Mouse (Mus musculus) cerebellum, postnatal 10 days (tissue): ENCODE data around the gene 2700049A03Rik.
"Not testable (repeated sequence)": the region's sequence is repeated elsewhere in the genome, so short reads cannot be mapped to it uniquely, and the experiment has no call there.

Experiments
- DNase-seq, 2 experiments: peaks; one replicate each; pipeline ENCODE4 v3.0.0; 2021; ENCODE audit warnings: mixed read lengths in 2 of 2

2700049A03Rik gene

DNA sequence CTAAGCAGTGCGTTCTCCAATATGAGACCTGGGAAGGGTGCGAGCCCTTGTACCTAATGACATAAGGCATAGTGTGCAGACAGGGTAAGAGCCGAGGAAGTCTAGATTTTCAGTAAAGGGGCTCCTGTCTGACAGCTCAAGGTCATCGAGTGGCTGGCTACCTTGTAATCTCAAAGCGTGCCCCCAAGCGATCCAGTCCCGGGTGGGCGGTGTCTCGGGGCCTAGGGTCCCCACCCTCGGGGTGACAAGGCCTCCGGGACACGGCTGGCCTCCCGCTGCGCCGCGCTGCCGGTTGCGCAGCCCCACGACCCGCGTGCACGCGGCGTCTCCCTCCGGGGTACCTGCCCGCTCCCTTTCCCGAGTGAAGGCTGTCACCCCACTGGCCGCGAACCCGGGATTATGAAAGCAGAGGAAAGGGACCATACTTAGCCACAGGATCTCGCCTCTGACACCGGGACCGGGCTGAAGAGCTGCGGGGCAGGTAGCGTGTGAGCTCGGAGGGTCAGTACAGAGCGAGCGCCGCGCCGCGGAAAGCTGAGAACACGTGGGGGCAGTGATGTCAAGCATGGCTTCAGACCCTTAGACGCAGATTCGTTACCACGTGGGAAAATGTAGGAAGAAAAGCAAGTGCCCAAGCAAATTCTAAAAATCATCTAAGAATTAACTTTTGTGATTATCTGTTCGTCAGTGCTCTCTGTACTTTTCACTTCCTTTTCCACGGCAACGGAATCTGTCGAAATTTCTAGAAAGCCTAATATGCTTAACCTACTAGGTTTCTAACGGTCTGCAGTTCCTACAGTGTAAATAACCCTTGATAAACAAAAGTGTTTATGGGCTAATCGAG is at the start of gene 2700049A03Rik, which contains the start of gene Timm9:
TSS of gene 2700049A03Rik (plus strand) at position 719 of the 844 bp plus-strand sequence.
TSS of gene Timm9 (minus strand) at position 555 of the 844 bp plus-strand sequence.
- DNase-seq, result peak; percentile 85 to 87

DNA sequence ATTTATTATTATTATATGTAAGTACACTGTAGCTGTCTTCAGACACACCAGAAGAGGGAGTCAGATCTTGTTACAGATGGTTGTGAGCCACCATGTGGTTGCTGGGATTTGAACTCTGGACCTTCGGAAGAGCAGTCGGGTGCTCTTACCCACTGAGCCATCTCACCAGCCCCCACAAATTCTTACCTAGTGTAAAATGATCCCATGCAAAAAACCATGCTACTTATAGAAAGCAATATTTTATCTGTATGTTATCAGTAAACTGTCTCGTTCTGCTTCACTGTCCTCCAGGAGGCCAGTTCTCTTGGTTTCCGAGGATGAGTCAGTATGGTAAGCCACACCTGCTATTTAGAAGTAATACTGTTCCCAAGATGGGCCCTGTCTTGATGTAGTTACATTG is 32.4 kb upstream of the 2700049A03Rik start:
- not testable (repeated sequence) for DNase-seq

- no peak for DNase-seq
Observed at GRCm38 (mm10) chr12:71107216-71107771, 29.4 kb upstream of the 2700049A03Rik start.

DNA sequence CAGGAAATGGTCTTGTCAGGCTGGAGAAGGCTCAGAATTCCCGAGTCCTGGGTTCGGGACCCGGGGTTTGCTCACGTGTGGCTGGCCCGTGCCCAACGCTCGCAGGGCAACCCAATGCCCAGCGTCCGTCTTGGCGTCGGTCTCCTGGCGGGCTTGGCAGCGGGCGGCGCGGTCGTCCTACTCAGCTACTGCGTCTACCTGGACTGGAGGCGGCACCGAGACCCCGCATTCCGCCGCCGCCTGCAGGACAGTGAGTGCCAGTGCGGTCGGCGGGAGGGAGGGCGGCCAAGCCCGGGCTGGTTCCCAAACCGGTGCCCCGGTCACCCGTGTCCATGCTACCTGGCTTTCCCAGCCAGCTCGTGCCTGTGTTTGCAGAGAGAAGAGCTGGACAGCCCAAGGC is 25.3 kb upstream of the 2700049A03Rik start, which contains the start of gene Tomm20l:
TSS of gene Tomm20l (plus strand) at position 98 of the 400 bp plus-strand sequence.
- peak; percentile 68 to 71 for DNase-seq

DNA sequence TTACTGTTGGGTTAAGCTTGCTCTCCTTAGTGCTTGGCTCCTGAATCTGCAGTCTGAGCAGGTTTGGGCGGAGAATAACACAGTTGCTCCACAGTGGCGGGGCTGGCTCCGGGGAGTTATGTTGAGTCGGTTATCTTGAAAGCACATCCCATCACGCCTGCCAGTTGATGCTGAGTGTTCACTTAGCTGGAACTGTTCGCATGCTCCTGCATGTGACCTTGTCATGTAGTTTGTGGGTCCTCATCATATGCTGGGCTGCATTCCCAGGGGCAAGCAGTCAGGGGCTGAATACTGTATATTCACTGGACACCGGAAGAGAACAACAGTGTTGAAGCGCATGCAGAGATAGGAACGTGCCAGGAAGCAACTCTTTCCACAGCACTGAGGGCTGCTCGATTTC is 23.6 kb upstream of the 2700049A03Rik start:
- no peak for DNase-seq

DNA sequence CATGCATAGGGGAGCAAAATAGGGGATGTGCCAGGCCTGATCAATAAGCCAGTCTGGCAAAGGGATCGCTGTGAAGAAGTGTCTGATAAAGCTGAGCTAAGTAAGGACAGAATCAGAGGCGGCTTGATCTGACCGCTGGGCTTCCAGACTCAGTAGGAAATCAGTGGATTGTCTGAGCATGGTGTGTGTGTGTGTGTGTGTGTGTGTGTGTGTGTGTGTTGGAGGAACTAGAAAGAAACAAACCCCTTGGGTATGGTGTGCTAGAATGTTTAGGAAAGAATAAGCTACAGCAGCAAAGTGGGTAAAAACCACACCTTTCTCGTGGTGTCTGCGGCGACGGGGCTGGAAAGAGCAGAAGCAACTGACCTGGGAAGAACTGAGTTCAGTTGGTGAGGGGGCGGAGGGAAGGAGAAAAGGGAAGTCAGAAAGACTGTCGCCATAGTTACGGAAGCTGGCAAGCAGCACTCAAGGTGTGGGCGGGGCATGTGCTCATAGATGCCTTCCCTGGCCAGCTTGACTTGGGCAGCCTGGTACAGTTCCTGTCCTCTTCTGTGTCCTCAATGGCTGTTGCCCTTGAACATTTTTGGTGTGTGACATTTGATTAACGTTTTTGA is 22.9 kb upstream of the 2700049A03Rik start:
- peak; percentile 73 to 79 for DNase-seq

- DNase-seq, result no peak
Observed at GRCm38 (mm10) chr12:71116411-71116810, 20.2 kb upstream of the 2700049A03Rik start.

DNA sequence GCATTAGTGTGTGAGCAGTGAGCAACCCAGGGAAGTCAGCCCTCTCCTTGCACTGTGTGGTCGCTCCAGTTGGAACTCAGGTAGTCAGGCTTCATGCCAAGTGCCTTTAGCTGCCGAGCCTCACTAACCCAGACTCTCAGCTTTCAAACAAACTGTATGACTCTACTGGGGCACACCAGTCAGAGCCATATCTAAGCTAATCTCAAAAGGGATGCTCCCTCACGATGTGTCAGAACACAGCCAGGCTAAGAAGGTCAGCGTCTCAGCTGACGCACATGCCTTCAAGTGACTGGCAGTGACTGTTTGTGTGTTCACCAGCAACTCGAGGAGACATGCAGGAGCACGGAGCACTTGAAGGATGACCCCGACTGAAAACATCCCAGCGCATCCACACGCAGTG is 13.9 kb upstream of the 2700049A03Rik start:
- peak; percentile 44 to 49 for DNase-seq

- DNase-seq, result peak; percentile 94 to 95
Observed at GRCm38 (mm10) chr12:71123286-71123685, 13.4 kb upstream of the 2700049A03Rik start.

- no peak for DNase-seq
Observed at GRCm38 (mm10) chr12:71135581-71135980, 1.1 kb upstream of the 2700049A03Rik start.

- peak; percentile 91 to 93 for DNase-seq
Observed at GRCm38 (mm10) chr12:71136974-71137491, 385 bp downstream of the 2700049A03Rik start.

GRCm38 (mm10) chr12:71137686-71138085 is 1.0 kb downstream of the 2700049A03Rik start:
- DNase-seq, result no peak

DNA sequence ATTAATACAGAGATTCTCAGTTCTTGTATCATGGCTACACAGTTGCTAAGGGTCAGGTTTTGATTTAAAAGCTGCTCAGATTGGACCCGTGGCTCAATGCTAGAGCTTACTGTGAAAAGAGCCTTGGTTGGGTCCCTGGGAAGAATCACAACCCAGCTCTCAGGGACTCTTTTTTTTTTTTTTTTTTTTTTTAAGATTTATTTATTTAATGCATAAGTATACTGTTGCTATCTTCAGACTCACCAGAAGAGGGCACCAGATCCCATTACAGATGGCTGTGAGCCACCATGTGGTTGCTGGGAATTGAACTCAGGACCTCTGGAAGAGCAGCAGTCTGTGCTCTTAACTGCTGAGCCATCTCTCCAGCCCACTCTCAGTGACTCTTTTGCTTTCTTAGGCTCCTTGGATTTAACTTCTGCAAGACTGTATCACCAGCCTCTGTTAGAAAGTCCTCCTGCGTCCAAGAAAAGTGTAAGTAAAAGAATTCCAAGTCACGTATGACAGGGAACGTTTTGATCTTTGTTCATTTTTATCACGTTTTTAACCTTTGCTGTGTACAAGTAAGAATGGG is 2.7 kb downstream of the 2700049A03Rik start:
- DNase-seq, result no peak

DNA sequence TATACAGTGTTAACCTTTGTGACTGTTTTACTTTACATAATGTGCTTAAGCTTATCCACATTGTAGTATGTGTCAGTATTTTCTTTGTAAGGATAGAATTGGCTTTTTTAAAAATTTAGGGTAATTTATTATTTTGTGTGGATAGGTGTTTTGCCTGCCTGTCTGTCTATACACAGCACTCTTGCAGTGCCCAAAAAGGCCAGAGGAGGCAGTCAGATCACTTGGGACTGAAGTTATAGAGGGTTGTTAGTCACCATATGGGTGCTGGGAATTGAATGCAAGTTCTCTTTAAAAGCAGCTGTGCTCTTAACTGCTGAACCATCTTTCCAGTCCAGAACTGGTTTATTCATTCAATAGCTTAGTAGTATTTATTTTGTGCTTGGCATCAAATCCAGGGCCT is 4.5 kb downstream of the 2700049A03Rik start:
- no peak for DNase-seq

DNA sequence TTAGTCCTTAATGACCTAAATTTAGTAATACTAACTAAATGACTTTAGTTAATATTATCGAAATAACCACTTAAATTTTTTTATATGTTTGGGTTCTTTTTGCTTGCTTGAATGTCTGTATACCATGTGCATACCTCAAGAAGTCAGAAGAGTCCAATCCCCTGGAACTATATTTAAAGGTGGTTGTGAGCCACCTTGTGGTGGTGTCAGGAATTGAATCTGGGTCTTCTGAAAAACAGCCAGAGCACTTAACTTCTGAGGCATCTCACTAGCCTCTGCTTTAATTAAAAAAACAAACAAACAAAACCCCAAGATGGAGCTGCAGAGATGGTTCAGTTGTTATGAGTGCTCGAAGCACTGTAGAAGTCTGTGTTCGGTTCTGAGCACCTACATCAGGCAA is 11.0 kb downstream of the 2700049A03Rik start:
- peak; percentile 67 to 72 for DNase-seq

DNA sequence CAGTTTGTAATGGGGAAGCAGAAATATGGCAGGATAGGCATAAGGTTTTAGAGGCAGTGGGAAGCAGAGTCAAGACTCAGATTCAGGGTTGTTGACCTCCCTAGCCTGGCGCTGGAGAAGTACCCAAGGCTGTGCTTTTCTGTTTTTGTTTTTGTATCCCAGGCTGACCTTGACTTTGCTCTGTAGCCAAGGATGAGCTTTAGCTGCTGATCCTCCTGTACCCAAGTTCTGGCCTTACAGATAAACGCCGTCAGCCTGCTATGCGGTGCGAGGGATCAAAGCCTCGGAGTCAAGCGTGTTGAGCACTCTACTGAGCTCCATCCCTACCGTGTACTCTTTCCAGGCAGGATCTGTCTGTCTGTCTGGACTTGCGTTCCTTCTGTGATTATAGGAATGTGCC is 12.2 kb downstream of the 2700049A03Rik start:
- no peak for DNase-seq

- DNase-seq, result no peak
Observed at GRCm38 (mm10) chr12:71149456-71149855, 12.8 kb downstream of the 2700049A03Rik start.

- DNase-seq, result no peak
Observed at GRCm38 (mm10) chr12:71150167-71150566, 13.5 kb downstream of the 2700049A03Rik start.

- DNase-seq, result no peak
Observed at GRCm38 (mm10) chr12:71154979-71155378, 18.3 kb downstream of the 2700049A03Rik start.

DNA sequence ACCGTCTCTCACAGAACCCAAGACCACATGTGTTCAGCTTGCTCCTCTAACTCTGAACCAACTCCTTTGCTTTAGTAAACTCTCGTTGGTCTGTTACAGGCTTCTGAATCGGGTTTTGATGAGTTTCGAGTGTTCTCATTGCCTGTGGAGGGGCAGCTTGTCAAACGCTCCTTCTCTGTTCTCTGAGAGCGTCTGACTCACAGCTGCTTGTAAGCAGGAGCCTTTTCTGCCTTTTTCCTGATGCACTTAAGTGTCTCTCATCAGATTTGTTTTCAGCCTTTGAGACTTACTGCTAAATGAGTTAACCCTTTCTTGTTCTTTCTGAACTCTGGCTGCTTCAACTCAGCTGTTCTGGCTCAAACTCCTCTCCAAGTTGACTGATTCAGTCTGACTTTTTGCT is 21.3 kb downstream of the 2700049A03Rik start:
- DNase-seq, result no peak

DNA sequence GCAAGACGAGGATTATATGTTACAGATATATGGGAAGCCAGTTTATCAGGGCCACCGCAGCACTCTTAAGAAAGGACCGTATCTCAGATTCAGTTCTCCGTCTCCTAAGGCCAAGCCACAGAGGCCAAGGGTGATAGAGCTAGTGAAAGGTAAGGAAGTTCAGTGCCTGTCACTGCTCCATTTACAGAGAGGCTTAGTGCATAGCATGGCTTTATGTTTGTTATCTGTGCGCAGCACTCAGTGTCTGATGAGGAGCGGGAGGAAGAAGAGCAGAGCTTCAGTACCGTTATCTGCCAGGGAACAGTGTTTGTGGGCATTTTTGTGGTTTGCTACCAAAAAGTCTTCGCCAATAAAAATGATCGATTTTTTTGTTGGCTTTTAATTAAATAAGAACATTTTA is 27.8 kb downstream of the 2700049A03Rik start:
- DNase-seq, result no peak

- DNase-seq, result no peak
Observed at GRCm38 (mm10) chr12:71169911-71170310, 33.3 kb downstream of the 2700049A03Rik start.

- no peak for DNase-seq
Observed at GRCm38 (mm10) chr12:71183736-71184135, 47.1 kb downstream of the 2700049A03Rik start.
